Mouse (Mus musculus): ENCODE data around the gene Gm44965. TPM values are rescaled to one million over a fixed set of nuclear protein-coding genes. Genes with fewer than 3 reads are reported as not detected.

Gm44965 gene
- total RNA-seq, 2 experiments from 2014 or later: not detected

GRCm38 (mm10) chr6:48578736-48579135 lies 15.0 kb upstream of the Gm44965 start:
- no peak for DNase-seq (ENCODE audit: low spot score in 2 of 2)

DNA sequence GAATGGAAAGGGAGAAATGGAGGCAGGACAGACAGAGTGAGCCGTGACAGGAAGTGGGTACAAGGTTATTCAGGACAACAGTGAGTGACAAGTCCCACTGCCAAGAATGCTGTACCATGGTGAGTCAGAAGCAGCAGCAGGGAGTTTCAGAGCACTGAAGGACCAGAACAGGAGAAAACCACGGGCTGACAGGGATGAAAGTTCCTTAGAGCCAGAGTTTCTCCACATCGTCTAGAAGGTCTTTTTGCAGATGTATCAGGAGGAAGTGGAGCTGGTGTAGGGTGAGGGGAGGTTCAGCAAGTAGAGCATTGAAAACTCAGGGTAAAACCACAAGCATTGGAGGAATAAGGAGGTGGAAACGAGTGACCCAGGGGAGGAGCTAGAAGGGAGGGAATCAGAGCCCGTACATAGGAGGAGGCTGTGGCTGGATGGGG lies 14.5 kb upstream of the Gm44965 start:
- no peak for DNase-seq (ENCODE audit: low spot score in 2 of 2)

DNA sequence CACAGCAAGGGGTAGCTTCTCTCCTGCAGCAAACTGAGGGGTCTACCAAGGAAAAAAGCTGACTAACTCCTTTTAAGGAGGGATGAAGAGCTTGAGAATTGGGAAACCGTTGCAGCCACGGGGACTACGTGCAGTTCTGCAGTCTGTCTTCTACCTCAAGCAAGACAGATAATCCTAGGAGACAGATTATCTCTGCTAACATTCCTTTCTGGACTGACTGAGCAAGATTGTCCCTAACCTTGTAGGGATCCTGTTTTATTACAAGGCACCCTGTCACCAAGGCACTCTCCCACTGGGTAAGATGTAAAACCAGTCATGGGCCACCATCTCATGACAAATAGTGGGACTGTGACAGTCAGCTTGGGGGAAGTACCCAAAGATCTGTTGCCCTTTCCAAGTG lies 12.5 kb upstream of the Gm44965 start:
- no peak for DNase-seq (ENCODE audit: low spot score in 2 of 2)

- peak in 1 of 2 experiments; percentile 76 for DNase-seq (ENCODE audit: low spot score in 2 of 2)
Observed at GRCm38 (mm10) chr6:48582037-48582436, 11.7 kb upstream of the Gm44965 start.

DNA sequence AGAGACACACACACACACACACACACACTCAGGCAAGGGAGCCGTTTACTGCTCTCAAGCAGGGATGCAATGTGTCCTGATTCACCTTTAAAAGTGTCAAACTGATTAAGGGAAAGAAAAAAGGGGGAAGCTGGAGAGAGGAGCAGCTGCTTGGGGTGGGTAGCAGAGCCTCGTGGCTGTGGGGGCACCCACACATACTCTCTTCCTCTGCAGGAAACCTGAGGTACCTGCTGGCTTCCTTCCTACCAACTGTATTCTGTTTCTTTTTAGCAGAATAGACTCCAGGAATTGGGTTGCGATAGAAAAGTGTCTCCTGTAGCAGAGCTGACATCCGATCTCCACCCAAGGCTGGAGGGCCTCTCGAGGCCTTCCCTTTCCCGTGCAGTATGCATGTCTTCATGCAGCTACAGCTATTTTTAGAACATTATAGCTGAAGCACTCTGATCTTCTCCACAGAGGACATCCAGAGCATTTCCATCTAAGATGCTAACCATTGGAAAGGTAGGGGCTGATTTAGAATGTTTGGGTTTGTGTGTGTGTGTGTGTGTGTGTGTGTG lies 4.5 kb upstream of the Gm44965 start, which contains the start of gene Gm45021:
Gene Gm45021 (plus strand): TSS at position 417 of the 557 bp plus-strand sequence.
- no peak for DNase-seq (ENCODE audit: low spot score in 2 of 2)

DNA sequence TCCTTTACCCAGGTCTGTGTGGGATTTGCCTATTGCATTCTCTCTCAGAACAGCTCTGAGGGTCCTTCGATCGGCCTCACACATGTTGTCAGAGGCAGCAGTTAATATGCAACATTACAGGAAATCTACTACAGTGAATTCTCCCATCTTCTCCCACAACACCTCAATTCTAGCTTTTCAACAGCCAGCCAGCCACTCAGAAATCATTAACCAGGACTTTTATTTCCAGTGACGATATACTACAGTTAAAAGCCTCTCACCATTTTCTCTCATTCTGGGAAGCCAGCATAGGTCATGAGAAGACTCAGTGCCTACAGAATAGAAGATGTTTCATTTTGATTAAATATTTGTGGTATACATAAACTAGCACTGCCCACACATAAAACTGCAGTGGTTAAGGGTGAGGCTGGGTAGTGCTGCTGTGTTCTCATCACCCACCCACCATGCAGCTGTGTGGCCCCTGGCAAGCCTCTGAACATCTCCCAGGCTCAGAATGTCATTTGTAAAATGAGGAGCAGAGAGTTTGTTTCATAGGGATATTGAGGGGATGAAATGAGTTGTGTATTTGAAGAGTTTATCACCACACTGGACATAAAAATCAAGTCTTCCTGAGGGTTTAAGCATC lies 2.4 kb upstream of the Gm44965 start:
- no peak for DNase-seq (ENCODE audit: low spot score in 2 of 2)

GRCm38 (mm10) chr6:48591871-48592270 lies 1.9 kb upstream of the Gm44965 start:
- no peak for DNase-seq (ENCODE audit: low spot score in 2 of 2)

GRCm38 (mm10) chr6:48594043-48594738 lies 450 bp downstream of the Gm44965 start:
- DNase-seq (ENCODE audit: low spot score in 2 of 2): peak; percentile 60 to 61

- no peak for DNase-seq (ENCODE audit: low spot score in 2 of 2)
Observed at GRCm38 (mm10) chr6:48595278-48595677, 1.5 kb downstream of the Gm44965 start.

GRCm38 (mm10) chr6:48596545-48597232 lies 2.9 kb downstream of the Gm44965 start:
- no peak for DNase-seq (ENCODE audit: low spot score in 2 of 2)

DNA sequence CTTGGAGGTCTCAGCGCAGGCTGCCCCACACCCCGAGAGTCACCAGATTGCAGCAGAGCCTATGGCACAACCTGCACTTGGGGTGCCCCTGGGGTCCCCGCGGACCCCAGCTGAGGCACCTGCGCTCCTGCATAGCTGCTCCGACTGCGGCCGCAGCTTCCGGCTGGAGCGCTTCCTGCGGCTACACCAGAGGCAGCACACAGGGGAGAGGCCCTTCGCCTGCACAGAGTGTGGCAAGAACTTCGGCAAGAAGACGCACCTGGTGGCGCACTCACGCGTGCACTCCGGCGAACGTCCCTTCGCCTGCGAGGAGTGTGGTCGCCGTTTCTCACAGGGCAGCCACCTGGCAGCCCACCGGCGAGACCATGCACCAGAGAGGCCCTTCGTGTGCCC lies 3.5 kb downstream of the Gm44965 start:
- no peak for DNase-seq (ENCODE audit: low spot score in 2 of 2)

DNA sequence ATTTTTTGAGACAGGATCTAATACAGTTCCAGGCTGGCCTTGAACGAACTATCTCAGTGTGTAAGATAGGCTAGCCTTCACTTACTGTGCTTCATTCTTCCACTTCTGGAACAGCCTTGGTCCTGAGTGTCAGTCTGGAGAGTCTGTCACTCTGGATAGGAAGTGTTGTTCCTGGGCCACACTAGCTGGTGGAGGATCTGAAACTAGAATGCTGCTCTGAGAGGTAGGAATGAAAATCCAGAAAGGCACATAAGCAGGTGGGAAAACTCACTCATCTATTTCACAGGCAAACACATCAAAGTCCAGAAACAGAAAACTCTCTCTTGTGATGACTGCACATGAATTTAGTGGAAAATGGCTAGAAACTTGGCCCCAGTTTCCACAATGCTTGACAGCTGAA lies 6.9 kb downstream of the Gm44965 start:
- DNase-seq (ENCODE audit: low spot score in 2 of 2): no peak

- DNase-seq (ENCODE audit: low spot score in 2 of 2): peak; percentile 96 to 97
Observed at GRCm38 (mm10) chr6:48601271-48602079, 7.7 kb downstream of the Gm44965 start, which contains the start of gene Zfp775. Gene Zfp775, plus strand, starts transcription at chr6:48602063.

GRCm38 (mm10) chr6:48602080-48602741 lies 8.5 kb downstream of the Gm44965 start:
- DNase-seq (ENCODE audit: low spot score in 2 of 2): peak in 1 of 2 experiments; percentile 42

DNA sequence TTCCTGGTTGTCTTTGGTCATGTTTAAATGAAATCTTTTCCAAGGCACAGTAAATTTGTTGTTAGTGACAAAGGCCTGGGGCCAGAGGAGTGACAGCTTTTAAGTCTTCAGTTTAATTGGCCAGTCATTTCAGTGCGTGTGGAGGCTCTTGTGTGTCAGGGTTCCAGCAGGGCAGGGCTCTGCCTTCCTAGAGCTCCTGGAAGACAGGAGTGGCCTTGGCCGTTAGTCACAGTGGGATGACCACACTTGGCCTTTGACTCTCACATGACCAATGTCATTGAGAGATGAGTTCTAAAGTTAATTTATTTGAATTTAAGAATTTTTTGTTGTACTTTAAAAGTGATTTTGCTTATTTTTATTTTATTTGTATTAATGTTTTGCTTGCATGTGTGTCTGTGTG lies 14.4 kb downstream of the Gm44965 start:
- DNase-seq (ENCODE audit: low spot score in 2 of 2): no peak

DNA sequence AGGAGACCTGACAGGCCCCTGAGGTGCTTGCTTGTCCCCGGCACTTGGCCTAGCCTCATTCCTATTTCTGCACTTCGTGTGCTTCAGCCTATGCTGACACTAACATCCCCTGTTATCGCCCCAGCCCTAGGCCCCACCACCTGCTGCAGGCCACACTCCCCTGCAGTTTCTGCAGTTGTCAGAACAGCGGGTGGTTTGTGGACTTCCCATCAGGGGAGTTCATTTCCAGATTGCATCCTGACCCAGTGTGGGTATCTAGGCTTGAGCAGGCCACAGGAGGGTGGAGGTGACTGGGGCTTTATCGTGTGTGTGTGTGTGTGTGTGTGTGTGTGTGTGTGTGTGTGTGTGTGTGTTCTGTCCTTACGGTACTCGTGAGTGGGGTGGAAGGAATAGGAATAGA lies 15.8 kb downstream of the Gm44965 start:
- no peak for DNase-seq (ENCODE audit: low spot score in 2 of 2)

DNA sequence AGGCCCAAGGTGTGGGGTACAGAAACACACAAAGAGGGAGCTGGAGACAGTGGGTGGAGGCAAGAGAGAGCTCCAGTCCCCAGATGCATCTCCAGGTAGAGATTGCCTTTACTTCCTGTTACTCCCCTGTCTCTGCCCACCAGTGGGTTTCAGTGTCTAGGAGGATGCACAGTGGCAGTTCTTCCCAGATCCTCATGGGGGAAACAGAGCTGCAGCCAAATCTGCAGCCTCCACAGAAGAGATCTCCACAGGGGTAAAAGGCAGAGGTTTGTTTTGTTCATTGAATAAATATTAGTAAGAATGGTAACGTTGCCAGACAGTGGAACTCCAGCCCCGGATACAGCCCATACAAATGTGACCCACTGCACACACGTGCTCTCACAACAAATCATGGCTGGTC lies 16.9 kb downstream of the Gm44965 start:
- no peak for DNase-seq (ENCODE audit: low spot score in 2 of 2)

DNA sequence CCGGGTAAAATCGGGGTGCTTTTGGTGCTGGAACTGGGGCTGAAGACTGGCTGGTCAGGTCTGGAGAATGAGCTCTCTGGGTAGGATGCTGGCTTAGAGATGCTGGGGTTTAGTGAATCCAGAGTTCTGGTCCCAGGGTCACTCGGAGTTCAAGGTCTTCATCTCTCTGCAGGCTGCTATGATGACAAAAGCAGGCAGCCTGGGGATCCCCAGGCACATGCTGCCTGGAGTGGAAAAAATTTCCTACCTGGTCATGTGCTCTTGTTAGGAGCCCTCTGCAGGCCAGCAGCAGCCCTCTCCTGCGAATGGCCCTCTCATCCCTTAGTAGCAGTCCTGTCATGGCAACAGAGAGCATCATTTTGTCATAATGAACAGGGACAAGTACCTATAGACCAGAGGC lies 19.7 kb downstream of the Gm44965 start:
- no peak for DNase-seq (ENCODE audit: low spot score in 2 of 2)

DNA sequence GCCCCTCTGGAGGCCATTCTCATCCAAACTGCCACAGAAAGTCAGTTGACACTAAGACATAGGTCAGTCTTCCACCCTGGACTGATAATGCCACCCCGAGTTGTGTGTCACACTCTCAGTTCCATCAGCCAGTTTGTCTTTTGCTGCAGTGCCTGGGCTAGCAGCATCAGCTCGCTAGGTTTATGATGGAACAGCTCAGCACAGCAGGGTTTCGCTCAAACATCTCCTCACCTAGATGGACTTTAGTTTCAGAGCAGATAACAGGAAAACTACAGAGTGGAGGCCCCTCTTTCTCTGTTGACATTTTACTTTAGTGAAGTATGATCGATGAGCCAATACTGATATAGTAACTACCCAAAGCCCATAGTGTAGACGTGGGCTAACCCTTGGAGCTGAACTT lies 21.0 kb downstream of the Gm44965 start:
- no peak for DNase-seq (ENCODE audit: low spot score in 2 of 2)

GRCm38 (mm10) chr6:48620031-48620430 lies 26.3 kb downstream of the Gm44965 start:
- DNase-seq (ENCODE audit: low spot score in 2 of 2): no peak
